Mouse (Mus musculus) G1E (cell line): ENCODE data around the gene Mapk8ip2.

ENCODE experiments used
- CTCF ChIP-seq: IDR thresholded peaks from 2 replicates; pipeline ENCODE4 v1.5.1; 2012; ENCODE audit warnings: low read depth, low read length, inconsistent platforms, mixed read lengths
- TAL1 ChIP-seq: conservative IDR thresholded peaks from 2 replicates; pipeline ENCODE4 v1.6.1; 2012; ENCODE audit warnings: low read depth, low read length, inconsistent platforms, mixed read lengths

GRCm38 (mm10) chr15:89425711-89426121 lies 28.0 kb upstream of the Mapk8ip2 start, which contains the start of gene Cpt1b:
- no peak for TF ChIP-seq CTCF
- TF ChIP-seq TAL1: no peak
